Mouse (Mus musculus) thymus, adult 2 months (tissue): Measurements from ENCODE around the gene Cbfa2t3. TPM values are rescaled to one million over a fixed set of nuclear protein-coding genes. Genes with fewer than 3 reads are reported as not detected.
A peak's percentile ranks its signal among the peaks of the same experiment; 100 is the strongest.

Experiments
- DNase-seq: peaks from one replicate; pipeline ENCODE4 v3.0.0; 2021
- H3K27ac ChIP-seq: fragments of 200-500 bp; 2 replicates; pipeline ENCODE4 v1.5.1; 2012; ENCODE audit warnings: low read length, control low read depth; ENCODE audit not compliant: control insufficient read depth, insufficient read depth
- H3K27me3 ChIP-seq: fragments of 200-500 bp; 2 replicates; pipeline ENCODE4 v1.6.1; 2012; ENCODE audit warnings: mild to moderate bottlenecking, low read length, moderate library complexity, mixed read lengths; ENCODE audit not compliant: control insufficient read depth, insufficient read depth
- H3K36me3 ChIP-seq: fragments of 200-500 bp; 2 replicates; pipeline ENCODE4 v1.6.1; 2012; ENCODE audit warnings: mild to moderate bottlenecking, low read length, moderate library complexity; ENCODE audit not compliant: control insufficient read depth, insufficient read depth
- H3K4me1 ChIP-seq: fragments of 200-500 bp; replicated peaks from 2 replicates; pipeline ENCODE4 v1.6.1; 2012; ENCODE audit warnings: low read length; ENCODE audit not compliant: control insufficient read depth, insufficient read depth
- H3K4me3 ChIP-seq: fragments of 200-500 bp; 2 replicates; pipeline ENCODE4 v1.5.1; 2012; ENCODE audit warnings: mild to moderate bottlenecking, low read length, control low read depth, moderate library complexity; ENCODE audit not compliant: control insufficient read depth, insufficient read depth
- CTCF ChIP-seq: fragments of 200-500 bp; IDR thresholded peaks from 2 replicates; pipeline ENCODE4 v1.5.1; 2012; ENCODE audit warnings: mild to moderate bottlenecking, control low read depth, low read length, moderate library complexity, borderline replicate concordance; ENCODE audit not compliant: control insufficient read depth, poor library complexity, insufficient read depth; ENCODE audit errors: extremely low read depth
- POLR2A ChIP-seq: fragments of 200-500 bp; IDR thresholded peaks from 2 replicates; pipeline ENCODE4 v1.6.1; 2012; ENCODE audit warnings: mild to moderate bottlenecking, low read length, control low read depth, moderate library complexity; ENCODE audit not compliant: control insufficient read depth, poor library complexity, insufficient read depth; ENCODE audit errors: extremely low read depth
- WGBS: fragments of 180-500 bp; shearing (Covaris S2); methylation state at CpG from one replicate; pipeline ENCODE4 v1.1.7; 2018; 5-methylcytosine and 5-hydroxymethylcytosine counted together
- polyA plus RNA-seq: library from polyadenylated mRNA; depleted of rRNA; stranded (reverse); fragments of >200 nt; gene quantifications from 2 replicates; pipeline ENCODE4 v1.2.3, GENCODE M21; 2012

Cbfa2t3 gene
- polyA plus RNA-seq, 1 experiment = 62.3 TPM

- 89% methylated on average over 6 of the region's 6 CpGs for WGBS
- no peak for DNase-seq
- no peak overlapping the region for H3K27ac ChIP-seq
- TF ChIP-seq POLR2A (no peak), CTCF (no peak)
- no peaks in the 10 kb centered on the region for H3K36me3 ChIP-seq
- H3K4me1 ChIP-seq = 0 out of 2 replicates have a peak, but pooled peaks cover 2% of the 10 kb centered on the region
- H3K27me3 ChIP-seq = no peaks in the 10 kb centered on the region; the same call in 1 of the 2 replicates
- no peak overlapping the region for H3K4me3 ChIP-seq
These were observed 80.1 kb downstream of the Cbfa2t3 start for GRCm38 (mm10) chr8:122618660-122619378.

- 0 out of 2 replicates have a peak, but pooled peaks cover 2% of the 10 kb centered on the region for H3K4me1 ChIP-seq
- no peaks in the 10 kb centered on the region; the same call in 1 of the 2 replicates for H3K27me3 ChIP-seq
- no peak overlapping the region for H3K27ac ChIP-seq
- TF ChIP-seq CTCF (no peak), POLR2A (no peak)
- WGBS = 68% methylated on average over 5 of the region's 7 CpGs
- no peaks in the 10 kb centered on the region for H3K36me3 ChIP-seq
- no peak overlapping the region for H3K4me3 ChIP-seq
- DNase-seq = peak; percentile 81
These were observed 80.9 kb downstream of the Cbfa2t3 start for GRCm38 (mm10) chr8:122617947-122618546.

DNA sequence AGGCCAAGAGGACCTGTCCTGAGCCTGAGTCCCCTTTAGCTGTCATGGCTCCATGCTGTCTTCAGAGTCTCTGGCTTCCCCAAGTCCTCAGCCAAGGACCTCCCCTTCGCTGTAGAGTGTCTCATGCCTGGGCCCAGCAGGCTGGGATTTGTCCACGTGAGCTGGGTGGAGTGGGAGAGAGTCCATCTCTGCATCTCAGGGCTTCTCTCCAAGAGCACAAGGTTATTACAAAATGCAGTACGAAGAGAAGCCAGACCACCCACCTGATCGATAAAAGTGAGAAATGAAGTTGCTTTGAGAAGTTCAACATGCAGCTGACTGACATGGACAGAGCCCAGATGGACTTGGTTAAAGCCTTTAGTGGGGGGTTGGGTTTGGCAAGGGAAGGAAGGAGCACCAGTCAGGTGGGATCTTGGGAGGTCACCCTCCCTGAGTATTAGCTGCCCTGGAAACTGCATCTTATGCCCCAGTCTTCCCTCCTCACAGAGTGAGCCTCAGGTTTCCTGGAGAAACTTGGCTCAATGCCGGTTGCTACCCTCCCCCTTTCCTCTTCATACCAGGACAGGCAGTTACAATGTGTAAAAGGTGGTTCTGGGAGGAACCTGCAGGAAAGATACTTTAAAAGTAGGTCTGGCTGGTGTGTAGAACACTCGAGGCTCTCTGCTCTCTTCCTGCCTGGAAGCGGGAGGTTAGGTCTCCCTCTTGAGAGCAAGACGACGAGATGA, 82.6 kb downstream of the Cbfa2t3 start:
- WGBS = 83% methylated on average over 9 of the region's 9 CpGs
- no peak for DNase-seq
- Histone ChIP-seq H3K27ac (no peak overlapping the region), H3K4me3 (no peak overlapping the region), H3K36me3 (no peaks in the 10 kb centered on the region), H3K27me3 (no peaks in the 10 kb centered on the region; the same call in 1 of the 2 replicates), H3K4me1 (0 out of 2 replicates have a peak, but pooled peaks cover 5% of the 10 kb centered on the region)
- TF ChIP-seq POLR2A (no peak), CTCF (no peak)

- peak; percentile 96 for DNase-seq
- H3K27ac ChIP-seq = peak within 1 kb of the TSS; percentile 66; the same call in 1 of the 2 replicates
- H3K36me3 ChIP-seq = no peaks in the 10 kb centered on the region
- peaks cover 2% of the 10 kb centered on the region; the same call in 1 of the 2 replicates for H3K4me1 ChIP-seq
- H3K27me3 ChIP-seq = no peaks in the 10 kb centered on the region
- peak within 1 kb of the TSS; percentile 76 for H3K4me3 ChIP-seq
- TF ChIP-seq CTCF (peak; percentile 68; the same call in 1 of the 2 replicates), POLR2A (peak; percentile 72; the same call in 1 of the 2 replicates)
- WGBS = under 1% methylated on average over 57 of the region's 57 CpGs
These were observed 87.4 kb downstream of the Cbfa2t3 start, which contains the start of the genes Galns and Trappc2l for GRCm38 (mm10) chr8:122611295-122612133. Gene Galns (minus strand): TSS chr8:122611463. Gene Trappc2l (plus strand): TSS chr8:122611640.

DNA sequence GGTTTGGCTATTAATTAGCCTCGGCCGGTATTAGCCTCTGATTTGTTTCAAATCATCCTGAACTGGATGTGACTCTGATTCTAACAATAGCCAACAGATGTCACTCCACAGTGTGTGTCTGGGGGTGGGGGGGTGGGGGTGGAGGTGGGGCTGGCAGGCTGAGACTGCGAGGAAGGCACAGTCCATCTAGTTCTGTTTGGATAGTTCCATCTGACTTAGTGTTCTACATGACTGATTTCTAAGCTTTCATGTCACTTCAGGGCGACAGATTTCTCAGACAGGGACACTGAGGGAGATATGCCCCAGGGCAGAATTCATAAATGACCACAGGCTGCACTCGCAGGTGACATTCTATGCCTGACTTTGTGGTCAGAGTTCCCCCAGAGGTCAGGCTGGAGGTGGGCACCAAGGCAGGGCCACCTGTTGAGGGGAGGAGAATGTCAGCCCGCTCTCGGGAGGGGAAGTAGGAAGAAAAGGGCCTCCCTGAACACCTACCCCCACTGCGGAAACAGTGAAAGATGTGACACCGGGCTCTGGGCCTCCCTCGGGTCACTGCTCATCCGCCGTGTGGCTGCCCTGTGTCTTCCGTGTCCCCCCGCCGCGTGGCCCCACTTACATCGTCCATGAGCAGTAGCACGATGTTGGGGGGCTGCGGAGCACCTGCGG, 88.2 kb downstream of the Cbfa2t3 start:
- Histone ChIP-seq H3K4me1 (peaks cover 2% of the 10 kb centered on the region; the same call in 1 of the 2 replicates), H3K36me3 (no peaks in the 10 kb centered on the region), H3K27me3 (no peaks in the 10 kb centered on the region), H3K27ac (no peak overlapping the region), H3K4me3 (peak overlapping the region; percentile 73)
- WGBS = 8% methylated on average over 20 of the region's 20 CpGs
- TF ChIP-seq CTCF (no peak), POLR2A (no peak)
- no peak for DNase-seq
